Mouse (Mus musculus) spleen, adult 2 months (tissue): ENCODE results near the gene Rtn4r. TPM values are rescaled to one million over a fixed set of nuclear protein-coding genes. Genes with fewer than 3 reads are reported as not detected.
A peak's percentile ranks its signal among the peaks of the same experiment; 100 is the strongest.

Source experiments
- DNase-seq, 2 experiments: peaks; one replicate each; pipeline versions ENCODE4 v3.0.0 to v3.0.0-alpha.2; 2012 to 2021; ENCODE audit warnings: low spot score in 2 of 2, low read depth in 1 of 2
- H3K27ac ChIP-seq: fragments of 200-500 bp; 2 replicates; pipeline ENCODE4 v1.5.1; 2012; ENCODE audit warnings: low read length, inconsistent platforms; ENCODE audit not compliant: insufficient read depth
- H3K27me3 ChIP-seq: fragments of 200-500 bp; 2 replicates; pipeline ENCODE4 v1.6.1; 2012; ENCODE audit warnings: mild to moderate bottlenecking, moderate library complexity, low read length, inconsistent platforms; ENCODE audit not compliant: control insufficient read depth, insufficient read depth
- H3K36me3 ChIP-seq: fragments of 200-500 bp; 2 replicates; pipeline ENCODE4 v1.6.1; 2012; ENCODE audit warnings: mild to moderate bottlenecking, low read length, inconsistent platforms; ENCODE audit not compliant: control insufficient read depth, insufficient read depth
- H3K4me1 ChIP-seq: fragments of 200-500 bp; 2 replicates; pipeline ENCODE4 v1.6.1; 2011; ENCODE audit warnings: inconsistent platforms; ENCODE audit not compliant: control insufficient read depth, insufficient read depth, insufficient read length
- H3K4me3 ChIP-seq: fragments of 200-500 bp; 2 replicates; pipeline ENCODE4 v1.5.1; 2011; ENCODE audit warnings: mild to moderate bottlenecking, inconsistent platforms; ENCODE audit not compliant: insufficient read depth, insufficient read length; ENCODE audit errors: extremely low read depth
- CTCF ChIP-seq: fragments of 200-500 bp; IDR thresholded peaks from 2 replicates; pipeline ENCODE4 v1.5.1; 2011; ENCODE audit warnings: mild to moderate bottlenecking, inconsistent platforms; ENCODE audit not compliant: insufficient read depth, insufficient read length, insufficient replicate concordance; ENCODE audit errors: extremely low read depth
- POLR2A ChIP-seq: fragments of 200-500 bp; IDR thresholded peaks from 2 replicates; pipeline ENCODE4 v1.6.1; 2011; ENCODE audit warnings: low read depth, low read length, inconsistent platforms
- WGBS: fragments of 180-500 bp; shearing (Covaris S2); methylation state at CpG from one replicate; pipeline ENCODE4 v1.1.7; 2018; 5-methylcytosine and 5-hydroxymethylcytosine counted together
- polyA plus RNA-seq: library from polyadenylated mRNA; depleted of rRNA; stranded (reverse); fragments of >200 nt; gene quantifications from 2 replicates; pipeline ENCODE4 v1.2.3, GENCODE M21; 2012; rRNA removed

Gene Rtn4r
- polyA plus RNA-seq, result 10.2 and 10.9 TPM in 2 replicates

- H3K4me1 ChIP-seq, result peaks cover 2% of the 10 kb centered on the region; the same call in 1 of the 2 replicates
- DNase-seq, result no peak
- peak within 1 kb of the TSS; percentile 51; the same call in 1 of the 2 replicates for H3K4me3 ChIP-seq
- under 1% methylated on average over 84 of the region's 96 CpGs for WGBS
- no peak within 1 kb of the TSS for H3K27ac ChIP-seq
- H3K27me3 ChIP-seq, result peaks cover 13% of the 10 kb centered on the region
- H3K36me3 ChIP-seq, result no peaks in the 10 kb centered on the region
- TF ChIP-seq CTCF (no peak), POLR2A (no peak)
Measured at GRCm38 (mm10) chr16:18127241-18127861, at the start of gene Rtn4r. Gene Rtn4r, plus strand, starts transcription at chr16:18127642.

GRCm38 (mm10) chr16:18078314-18079015, 49.0 kb upstream of the Rtn4r start:
- no peak for DNase-seq
- Histone ChIP-seq H3K27ac (no peak overlapping the region), H3K36me3 (no peaks in the 10 kb centered on the region), H3K27me3 (no peaks in the 10 kb centered on the region), H3K4me1 (peaks cover 9% of the 10 kb centered on the region; the same call in 1 of the 2 replicates), H3K4me3 (no peak overlapping the region)
- TF ChIP-seq CTCF (no peak), POLR2A (no peak)
- WGBS, result 85% methylated on average over 5 of the region's 5 CpGs

GRCm38 (mm10) chr16:18079300-18079699, 48.1 kb upstream of the Rtn4r start:
- Histone ChIP-seq H3K36me3 (no peaks in the 10 kb centered on the region), H3K27me3 (no peaks in the 10 kb centered on the region), H3K27ac (no peak overlapping the region), H3K4me1 (peaks cover 8% of the 10 kb centered on the region; the same call in 1 of the 2 replicates), H3K4me3 (no peak overlapping the region)
- WGBS, result 87% methylated on average over 2 of the region's 2 CpGs
- no peak for DNase-seq
- TF ChIP-seq POLR2A (no peak), CTCF (no peak)

- Histone ChIP-seq H3K27me3 (no peaks in the 10 kb centered on the region), H3K36me3 (no peaks in the 10 kb centered on the region), H3K4me1 (no peaks in the 10 kb centered on the region; the same call in 1 of the 2 replicates), H3K4me3 (no peak overlapping the region), H3K27ac (no peak overlapping the region)
- 75% methylated on average over 7 of the region's 7 CpGs for WGBS
- TF ChIP-seq POLR2A (no peak), CTCF (no peak)
- no peak for DNase-seq
Measured at GRCm38 (mm10) chr16:18080171-18080570, 47.3 kb upstream of the Rtn4r start.

GRCm38 (mm10) chr16:18081149-18081827, 46.2 kb upstream of the Rtn4r start:
- Histone ChIP-seq H3K36me3 (no peaks in the 10 kb centered on the region), H3K4me3 (no peak overlapping the region), H3K4me1 (no peaks in the 10 kb centered on the region), H3K27ac (no peak overlapping the region), H3K27me3 (no peaks in the 10 kb centered on the region)
- DNase-seq, result no peak
- 80% methylated on average over 10 of the region's 10 CpGs for WGBS
- TF ChIP-seq CTCF, result no peak
- TF ChIP-seq POLR2A, result no peak

GRCm38 (mm10) chr16:18082291-18082690, 45.2 kb upstream of the Rtn4r start:
- no peaks in the 10 kb centered on the region for H3K4me1 ChIP-seq
- DNase-seq, result no peak
- 65% methylated on average over 1 of the region's 1 CpGs for WGBS
- H3K27me3 ChIP-seq, result no peaks in the 10 kb centered on the region
- no peak for TF ChIP-seq CTCF
- TF ChIP-seq POLR2A, result no peak
- H3K27ac ChIP-seq, result no peak overlapping the region
- no peaks in the 10 kb centered on the region for H3K36me3 ChIP-seq
- no peak overlapping the region for H3K4me3 ChIP-seq
